ENCODE assay signal across 9 mouse cellular contexts in genomic region chr2:153493781-153494292, GRCm38 (mm10). TPM values are rescaled to one million over a fixed set of nuclear protein-coding genes. Genes with fewer than 3 reads are reported as not detected.
DNase-seq lines count a peak whose midpoint lies in the region; ATAC-seq and TF ChIP-seq lines count a peak whose summit lies in the region.
"Had no signal": no experiment of that assay in that cellular context is flagged by ENCODE, and none has a peak within 500 bp of the region (broad histone marks: within the 10 kb centered on the region; RNA-seq: fewer than 3 reads in every experiment).

No protein-coding gene starts in this region.

- no peak overlapping the region for H3K4me3 ChIP-seq in left cerebral cortex, adult 2 months
- peak overlapping the region; percentile 18 for H3K4me3 ChIP-seq in hindbrain, embryonic 10.5 days

- DNase-seq in left cerebral cortex, adult 2 months (ENCODE audit: extremely low spot score in 1 of 2, low spot score in 2 of 2) = no peak
- DNase-seq in left cerebral cortex, adult 18-20 months (ENCODE audit: low spot score in 2 of 2) = no peak
- DNase-seq in cerebellum, adult 9-11 months = peak; percentile 77
- peak; percentile 39 for DNase-seq in hindbrain, embryonic 10.5 days (ENCODE audit: low spot score)
- DNase-seq in thymus, adult 18-20 months = peak; percentile 45 to 66
- DNase-seq in adrenal gland, postnatal 36 days = no peak

- H3K9me3 ChIP-seq in hindbrain, embryonic 10.5 days = no peaks in the 10 kb centered on the region
- H3K9me3 ChIP-seq: limb, embryonic 13.5 days had no signal

- ATAC-seq in megakaryocyte progenitor cell, adult 5-6 weeks (replicated peaks; ENCODE audit: poor library complexity) = peak; percentile 21
- no peak for ATAC-seq in monocyte, adult 5-6 weeks (replicated peaks; ENCODE audit: insufficient number of reproducible peaks, low FRiP score, low TSS enrichment, poor library complexity, severe bottlenecking)

- H3K27me3 ChIP-seq in hindbrain, embryonic 10.5 days (ENCODE audit: insufficient read depth, poor library complexity, severe bottlenecking) = peaks cover 91% of the 10 kb centered on the region

- WGBS in hindbrain, embryonic 10.5 days = 14% methylated on average over 6 of the region's 6 CpGs

- no peak for TF ChIP-seq CTCF in left cerebral cortex, adult 2 months (IDR thresholded peaks at IDR 0.05)

- H3K36me3 ChIP-seq in hindbrain, embryonic 10.5 days = no peaks in the 10 kb centered on the region
- H3K36me3 ChIP-seq: limb, embryonic 13.5 days had no signal

- intact Hi-C loops in left cerebral cortex, adult 2 months (cut with DNase I) = loop anchor here (2.0 to 10.0 kb wide), 2 partner anchors 35 to 251 kb away; partner anchors contain the start of genes Mapre1 and Nol4l

- H3K27ac ChIP-seq in left cerebral cortex, adult 2 months = peak overlapping the region; percentile 87
- peak overlapping the region; percentile 87 for H3K27ac ChIP-seq in hindbrain, embryonic 10.5 days
- H3K27ac ChIP-seq: limb, embryonic 13.5 days had no signal

- H3K4me1 ChIP-seq in hindbrain, embryonic 10.5 days (replicated peaks) = peaks cover 79% of the 10 kb centered on the region

RNA-seq across cellular contexts. Expression of gene 4930404H24Rik, which starts 1.2 kb away (rescaled TPM):
- total RNA-seq in left cerebral cortex, adult 2 months (2021) = not detected
- total RNA-seq in left cerebral cortex, adult 18-20 months (2021) = 1 to 10 TPM in 1 of 2 experiments, not detected in 1; 1.3 TPM
- not detected in 2 replicates for polyA plus RNA-seq in hindbrain, embryonic 10.5 days (2016; fragmentation: Nextera tagmentation; extraction: Ambion mirVana)
- total RNA-seq in megakaryocyte progenitor cell, adult 5-6 weeks (2015) = not detected in 2 replicates
- not detected in 2 replicates for total RNA-seq in megakaryocyte progenitor cell, adult 5-6 weeks (2017)
- not detected in 3 replicates for total RNA-seq in monocyte, adult 5-6 weeks (2017)
- total RNA-seq in adrenal gland, postnatal 36 days (2021) = not detected
- polyA plus RNA-seq: limb, embryonic 13.5 days had no signal

RNA-seq across cellular contexts. Expression of gene Nol4l, which starts 35.9 kb away (rescaled TPM):
- total RNA-seq in left cerebral cortex, adult 2 months (2021) = 10 to 100 TPM; 45.0 to 51.3 TPM
- total RNA-seq in left cerebral cortex, adult 18-20 months (2021) = 10 to 100 TPM; 44.0 to 55.2 TPM
- 19.1 and 23.3 TPM in 2 replicates for polyA plus RNA-seq in hindbrain, embryonic 10.5 days (2016; fragmentation: Nextera tagmentation; extraction: Ambion mirVana)
- 3.0 and 4.4 TPM in 2 replicates for total RNA-seq in megakaryocyte progenitor cell, adult 5-6 weeks (2015)
- total RNA-seq in megakaryocyte progenitor cell, adult 5-6 weeks (2017) = 1.4 and 3.7 TPM in 2 replicates
- total RNA-seq in monocyte, adult 5-6 weeks (2017) = 1.3 to 3.7 TPM (median 1.4 TPM) in 3 replicates
- 10 to 100 TPM; 12.8 to 13.3 TPM for total RNA-seq in adrenal gland, postnatal 36 days (2021)

Comparison
In these comparisons a context has a peak if more than half of its experiments do, and no peak if none do; other contexts are left out.
1. DNase-seq: peak in cerebellum, adult 9-11 months (single experiment), hindbrain, embryonic 10.5 days (single experiment) and thymus, adult 18-20 months (2 of 2); none in left cerebral cortex, adult 2 months (0 of 2), left cerebral cortex, adult 18-20 months (0 of 2) and adrenal gland, postnatal 36 days (0 of 2).